Mouse (Mus musculus): ENCODE measurements at regions not wholly inside any gene's neighbourhood (a gene's known extent, or its start where the extent isn't known, plus 50 kb on each side); places are given as distances from the start of the nearest gene placed in this dataset.

DNA sequence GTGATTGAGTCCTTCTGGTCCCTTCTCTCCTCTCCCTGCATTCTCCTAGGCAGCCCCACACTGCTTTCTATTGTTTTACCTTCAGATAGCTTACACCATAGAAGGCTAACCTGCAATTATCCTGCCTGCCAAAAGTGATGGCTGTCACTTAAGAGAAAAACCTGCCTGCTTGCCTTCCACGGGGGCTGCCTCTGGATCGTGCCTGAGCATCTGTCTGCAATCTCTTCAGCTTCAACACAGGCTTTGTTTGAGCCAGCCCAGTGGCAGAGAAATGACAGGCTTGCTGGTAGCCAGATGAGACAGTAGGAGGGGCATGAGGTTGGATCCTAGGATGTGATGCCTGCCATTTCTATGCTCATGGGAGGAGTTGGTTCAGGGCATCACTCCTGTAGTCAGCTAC, 345.2 kb upstream of the Tshz3 start:
- DNase-seq = no peak

DNA sequence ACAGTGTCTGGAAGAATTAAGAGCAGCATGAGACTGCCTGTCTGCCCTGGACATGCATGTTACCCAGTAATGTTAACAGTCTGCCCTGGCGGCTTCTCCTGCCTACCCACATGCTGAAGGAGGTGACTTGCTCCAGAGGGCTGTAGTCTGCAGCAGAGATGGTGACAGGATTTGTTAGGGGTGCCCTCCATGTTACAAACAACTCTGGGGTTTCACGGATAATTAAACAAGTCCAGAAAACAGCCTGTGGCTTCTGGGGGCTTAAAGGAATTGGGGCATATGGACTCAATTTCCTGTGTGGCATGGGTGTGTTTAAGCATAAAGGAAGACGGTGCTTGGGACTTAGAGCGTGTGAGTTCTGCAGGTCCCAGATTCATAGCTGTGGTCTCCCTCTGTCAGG, 347.3 kb upstream of the Tshz3 start:
- DNase-seq = no peak

DNA sequence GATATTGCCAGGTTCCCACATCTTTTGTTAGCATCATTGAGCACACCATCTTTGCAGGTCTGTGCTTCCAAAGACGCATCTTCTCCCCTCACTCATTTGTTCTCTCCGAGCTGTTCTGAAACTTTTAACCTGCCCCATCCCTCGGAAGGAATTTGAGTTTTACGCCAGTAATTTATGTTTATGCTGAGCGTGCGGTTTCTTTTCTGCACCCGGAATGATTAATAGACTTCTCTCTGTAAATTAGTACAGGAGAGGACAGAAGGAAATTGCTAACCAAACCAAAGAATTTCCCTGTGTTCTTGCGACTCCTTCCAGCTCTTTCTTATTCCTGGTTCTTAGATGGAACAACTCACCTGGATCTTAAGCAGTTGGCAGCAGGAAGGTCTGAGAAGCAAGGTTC, 349.7 kb upstream of the Tshz3 start:
- no peak for DNase-seq

DNA sequence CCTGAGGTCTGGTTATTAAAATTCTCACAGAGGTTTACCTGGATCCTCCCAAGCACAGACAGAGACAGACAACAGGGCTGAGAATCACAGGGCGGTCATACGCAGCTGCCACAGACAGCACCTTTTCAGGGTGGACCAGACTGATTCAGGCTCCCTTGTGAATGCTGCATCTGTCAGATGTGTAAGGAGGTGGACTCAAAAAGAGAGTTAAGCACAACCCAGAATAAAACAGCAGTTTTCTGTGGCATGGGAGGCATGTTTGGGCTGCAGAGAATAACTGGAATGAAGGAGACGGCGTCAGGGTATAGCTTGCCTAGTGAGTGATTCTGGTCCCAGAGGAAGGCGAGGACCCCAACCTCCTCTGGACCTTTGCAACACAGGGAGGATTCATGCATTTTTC, 363.1 kb upstream of the Tshz3 start:
- DNase-seq = no peak

DNA sequence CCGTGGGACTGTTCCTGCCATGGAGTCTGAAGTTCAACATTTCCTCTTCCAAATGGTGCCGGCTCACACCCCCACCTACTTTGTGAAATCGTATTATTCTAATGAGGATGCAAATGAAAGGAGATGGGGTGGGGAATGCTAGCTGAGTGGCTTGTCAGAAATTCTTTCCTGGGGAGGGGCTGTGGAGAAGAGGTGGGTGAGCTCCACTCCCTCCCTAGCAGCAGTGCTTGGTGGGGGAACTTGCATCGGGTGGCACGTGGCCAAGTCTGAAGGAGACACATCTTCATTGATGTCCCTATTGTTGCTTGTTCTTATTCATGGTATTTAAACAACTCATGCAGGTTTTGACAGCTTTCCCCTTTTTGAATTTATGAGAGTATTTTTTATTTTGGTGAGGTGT, 363.8 kb upstream of the Tshz3 start:
- DNase-seq = no peak

DNA sequence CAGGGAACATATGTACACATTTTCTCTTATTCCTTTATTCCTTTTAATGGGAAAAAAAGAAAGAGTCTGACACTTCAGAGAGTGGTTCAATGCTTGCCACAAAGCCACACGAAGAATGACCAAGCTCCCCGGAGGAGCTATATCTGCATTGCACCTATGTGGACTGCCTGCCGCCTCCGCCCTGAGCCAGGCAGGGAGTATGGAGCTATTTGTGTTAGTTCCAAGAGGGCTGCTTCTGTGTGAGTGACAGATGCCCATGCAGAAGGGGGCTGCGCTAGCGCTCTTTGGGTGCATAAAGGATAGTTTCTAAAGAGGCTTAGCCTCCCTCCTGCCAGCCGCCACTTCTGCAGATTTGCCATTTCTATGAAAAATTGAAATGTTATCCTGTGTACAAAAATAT, 365.3 kb upstream of the Tshz3 start:
- DNase-seq = no peak

DNA sequence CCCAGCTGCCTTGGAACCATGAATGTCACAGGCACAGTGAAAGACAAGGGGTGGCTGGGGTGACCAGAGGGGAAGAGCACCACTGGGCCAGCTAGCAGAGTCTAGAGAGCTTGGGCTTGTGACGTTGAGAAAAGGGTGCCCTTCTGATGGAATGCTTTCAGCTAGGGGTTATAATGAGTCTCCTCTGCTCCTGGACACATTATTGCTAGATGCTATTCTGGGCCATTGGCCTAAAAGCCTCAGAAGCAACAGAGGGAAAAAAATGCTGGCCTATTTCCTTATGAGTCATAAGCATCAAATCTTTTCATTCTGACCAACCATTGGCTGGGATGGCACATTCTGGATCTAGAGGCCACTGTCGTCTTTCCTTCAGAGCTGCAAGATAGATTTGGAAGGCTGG, 369.8 kb upstream of the Tshz3 start:
- DNase-seq = no peak

DNA sequence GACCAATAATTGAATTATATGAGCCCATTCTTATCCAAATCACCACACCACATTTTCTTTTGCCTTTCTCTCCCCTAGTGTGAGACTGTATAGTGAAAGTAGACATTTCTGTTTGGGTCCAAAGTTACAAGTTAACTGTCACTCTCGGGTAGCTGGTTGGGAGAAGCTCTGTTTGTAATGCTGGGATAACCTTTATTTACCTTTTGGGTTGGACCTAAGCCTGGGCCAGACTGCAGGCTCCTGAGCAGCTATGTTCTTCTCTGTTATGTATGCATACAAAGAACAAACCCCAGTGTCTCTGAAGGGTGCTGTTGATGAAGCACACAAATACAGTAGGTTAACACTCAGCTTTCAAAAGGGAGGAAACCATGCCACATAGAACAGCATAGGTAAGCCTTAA, 373.9 kb upstream of the Tshz3 start:
- DNase-seq = no peak

DNA sequence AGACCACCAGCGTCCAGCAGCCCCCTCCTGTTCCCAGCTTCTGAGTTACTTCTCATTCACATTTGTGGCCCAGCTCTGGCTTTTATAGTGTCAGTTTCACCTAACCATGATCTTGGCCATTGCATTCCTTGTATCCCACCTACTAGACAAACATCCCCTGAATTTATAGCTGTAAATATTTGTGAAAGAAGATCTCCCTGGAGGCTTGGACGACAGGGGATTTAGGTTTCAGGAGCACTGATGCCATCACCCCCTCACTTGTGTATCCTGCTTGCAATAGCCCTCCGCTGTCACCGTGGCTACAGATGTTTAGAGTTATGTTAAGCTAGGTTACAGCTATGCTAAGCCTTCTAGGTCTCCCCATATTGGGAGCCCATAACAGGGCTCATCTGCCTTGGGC, 375.7 kb upstream of the Tshz3 start:
- no peak for DNase-seq

DNA sequence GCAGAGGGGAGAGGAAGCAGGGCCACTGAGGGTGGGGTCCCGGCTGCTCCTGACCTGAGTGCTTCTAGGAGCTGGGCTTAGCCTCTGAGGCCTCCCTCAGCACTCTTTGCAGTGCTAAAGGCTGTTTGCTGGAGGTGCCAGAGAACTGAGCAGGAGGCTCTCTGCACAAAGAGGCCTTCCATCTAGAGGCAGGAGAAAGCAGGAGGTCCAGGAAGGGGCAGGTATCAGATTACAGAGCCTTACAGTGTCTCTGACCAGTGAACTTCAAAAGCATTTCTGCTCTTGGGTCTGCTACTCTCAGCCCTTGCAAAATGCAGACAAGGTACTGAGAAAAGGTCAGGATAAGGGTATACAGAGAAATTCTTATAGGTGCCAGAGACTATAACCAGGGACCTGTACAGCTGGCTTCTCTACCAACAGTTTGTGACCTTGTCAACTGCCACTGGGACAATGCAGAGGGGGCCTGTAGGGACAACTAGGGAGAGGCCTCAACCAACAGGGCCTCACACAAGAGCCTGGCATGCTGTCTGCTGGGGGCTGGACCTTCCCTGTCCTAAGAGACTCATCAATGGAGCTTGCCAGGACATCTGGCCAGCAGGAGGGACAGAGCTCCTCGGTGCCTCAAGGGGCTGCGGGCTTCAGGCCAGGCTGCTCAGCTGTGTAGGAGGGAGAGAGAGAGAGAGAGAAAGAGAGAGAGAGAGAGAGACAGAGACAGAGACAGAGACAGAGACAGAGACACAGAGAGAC, 380.3 kb upstream of the Tshz3 start:
- DNase-seq = no peak

DNA sequence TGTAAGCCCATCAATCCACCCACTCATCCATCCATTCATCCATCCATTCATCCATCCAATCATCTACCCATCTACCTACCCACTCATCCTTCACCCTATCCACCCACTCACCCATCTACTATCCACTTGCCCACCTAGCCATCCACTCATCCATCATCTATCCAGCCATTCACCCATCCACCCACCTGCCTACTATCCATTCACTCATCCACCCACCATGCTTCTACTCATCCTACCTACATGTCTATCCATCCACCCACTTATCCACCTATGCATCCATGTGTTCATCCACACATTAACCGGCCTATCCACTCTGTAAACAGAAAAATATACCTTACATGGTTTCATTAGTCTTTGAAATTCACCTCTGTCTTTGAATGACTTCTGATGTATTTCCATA, 384.2 kb upstream of the Tshz3 start:
- no peak for DNase-seq

DNA sequence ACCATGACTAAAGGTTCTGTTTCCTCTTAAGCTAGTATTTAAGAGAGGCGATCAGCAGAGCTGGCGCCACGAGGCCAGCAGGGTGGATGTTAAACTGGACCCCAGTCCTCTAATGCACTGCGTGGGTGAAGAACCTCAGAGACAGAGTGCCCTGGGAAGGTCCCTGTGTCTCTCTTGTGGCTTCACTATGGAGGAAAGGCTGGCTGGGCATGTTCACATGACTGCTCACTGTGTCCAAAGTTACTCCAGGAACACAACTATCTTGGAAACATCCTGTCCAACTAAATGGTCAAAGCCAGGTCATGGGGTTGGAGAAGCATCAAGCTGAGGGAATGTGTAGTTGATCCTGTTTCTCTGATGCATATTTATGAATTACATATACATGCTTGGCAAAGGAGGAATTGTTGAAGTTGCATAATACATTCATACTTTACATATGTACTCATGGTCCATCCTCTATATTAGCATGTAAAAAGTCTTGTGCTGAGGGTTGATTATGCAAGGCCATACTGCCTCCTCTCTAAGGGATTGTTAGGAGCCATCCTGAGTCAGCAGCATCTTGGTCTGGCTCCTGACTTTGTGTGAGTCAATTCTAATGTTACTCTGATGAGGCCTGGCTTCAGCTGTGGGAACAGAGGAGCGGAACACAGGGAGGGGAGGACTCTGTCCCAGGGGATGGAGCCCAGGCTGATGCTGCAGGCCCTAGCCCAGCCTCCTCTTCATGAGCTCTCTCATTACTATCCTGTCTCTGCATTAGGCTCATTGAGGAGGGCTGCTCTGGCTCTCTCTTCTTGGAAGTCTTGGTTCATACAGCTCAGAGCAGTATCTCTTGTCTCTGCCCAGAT, 387.9 kb upstream of the Tshz3 start:
- no peak for DNase-seq

DNA sequence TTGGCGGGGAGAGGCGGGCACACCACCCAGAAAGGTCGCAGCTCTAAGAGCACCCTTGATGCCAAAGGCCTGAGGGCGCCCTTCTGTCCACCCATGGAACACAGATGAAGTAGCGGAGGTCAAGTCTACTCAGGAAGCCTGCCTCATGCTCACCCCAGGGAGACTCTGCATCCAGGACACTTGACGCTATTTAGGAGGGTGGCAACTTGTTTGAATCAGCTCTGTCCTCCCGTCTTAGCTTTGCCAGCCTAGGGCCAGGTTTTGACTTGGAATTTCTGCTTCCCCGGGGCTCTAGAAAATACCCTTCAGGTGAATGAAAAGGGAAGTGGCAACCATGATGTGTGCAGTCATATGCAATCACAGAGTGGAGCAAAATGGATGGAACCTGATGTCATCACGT, 389.2 kb upstream of the Tshz3 start:
- DNase-seq = no peak

DNA sequence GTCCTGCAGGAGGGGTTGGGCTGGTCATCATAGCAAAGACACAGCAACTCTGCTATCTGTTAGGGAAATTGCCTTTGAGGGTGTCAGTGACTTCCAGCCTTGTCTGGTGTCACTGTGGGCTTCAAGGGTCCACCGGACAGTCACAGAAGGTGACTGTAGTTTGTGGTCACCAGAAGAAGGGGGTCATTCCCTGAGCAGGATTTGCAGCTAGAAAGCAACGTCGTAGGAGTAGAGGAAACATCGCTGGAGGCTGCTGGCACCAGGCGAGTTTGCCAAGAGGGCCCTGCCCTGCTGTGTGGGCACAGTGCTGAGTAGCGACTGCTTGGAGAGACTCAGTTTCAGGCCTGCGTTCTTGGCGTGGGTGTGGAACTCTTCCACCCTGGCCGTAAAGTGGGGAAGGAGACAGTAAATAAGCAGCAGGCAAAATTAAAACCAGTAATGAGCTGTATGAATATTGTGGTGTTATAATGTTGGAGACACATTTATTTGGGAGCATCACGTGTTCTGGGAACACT, 389.8 kb upstream of the Tshz3 start:
- no peak for DNase-seq

DNA sequence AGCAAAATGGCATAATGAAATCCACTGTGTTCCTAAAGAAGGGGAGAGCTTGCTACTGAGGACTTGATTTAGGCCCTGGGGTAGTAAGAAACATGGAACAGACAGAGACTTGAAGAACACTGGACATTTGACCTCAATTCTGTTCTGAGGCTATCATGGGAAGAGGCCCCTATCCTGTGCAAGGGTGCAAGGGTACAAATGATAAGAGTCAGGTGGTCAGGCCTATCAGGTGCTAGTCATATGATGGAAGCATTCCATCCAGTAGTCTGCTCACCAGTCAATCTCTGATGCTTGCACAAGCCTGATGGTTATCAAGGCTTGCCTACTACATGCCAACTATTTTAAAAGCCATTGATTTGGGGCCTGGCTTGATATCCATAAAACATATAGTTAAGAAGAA, 420.6 kb upstream of the Tshz3 start:
- no peak for DNase-seq

DNA sequence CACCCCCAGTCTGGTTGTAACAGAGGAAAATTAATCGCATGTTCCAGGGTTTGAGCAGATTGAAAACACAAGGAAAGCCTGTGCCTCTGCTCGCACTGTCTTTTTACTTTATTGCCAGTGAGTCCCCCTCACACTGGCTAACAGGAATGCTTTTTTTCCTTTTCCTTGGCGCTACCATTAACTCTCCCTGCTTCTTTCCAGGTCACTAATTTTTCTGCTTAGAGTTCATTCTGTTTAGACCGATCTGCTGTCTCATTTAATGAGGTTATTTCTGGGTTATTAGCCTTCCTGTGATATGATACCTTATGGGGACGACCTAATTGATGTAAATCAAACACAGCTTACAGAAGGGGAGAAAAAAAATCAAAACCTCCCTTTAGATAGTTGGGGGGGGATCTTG, 429.0 kb upstream of the Tshz3 start:
- no peak for DNase-seq

DNA sequence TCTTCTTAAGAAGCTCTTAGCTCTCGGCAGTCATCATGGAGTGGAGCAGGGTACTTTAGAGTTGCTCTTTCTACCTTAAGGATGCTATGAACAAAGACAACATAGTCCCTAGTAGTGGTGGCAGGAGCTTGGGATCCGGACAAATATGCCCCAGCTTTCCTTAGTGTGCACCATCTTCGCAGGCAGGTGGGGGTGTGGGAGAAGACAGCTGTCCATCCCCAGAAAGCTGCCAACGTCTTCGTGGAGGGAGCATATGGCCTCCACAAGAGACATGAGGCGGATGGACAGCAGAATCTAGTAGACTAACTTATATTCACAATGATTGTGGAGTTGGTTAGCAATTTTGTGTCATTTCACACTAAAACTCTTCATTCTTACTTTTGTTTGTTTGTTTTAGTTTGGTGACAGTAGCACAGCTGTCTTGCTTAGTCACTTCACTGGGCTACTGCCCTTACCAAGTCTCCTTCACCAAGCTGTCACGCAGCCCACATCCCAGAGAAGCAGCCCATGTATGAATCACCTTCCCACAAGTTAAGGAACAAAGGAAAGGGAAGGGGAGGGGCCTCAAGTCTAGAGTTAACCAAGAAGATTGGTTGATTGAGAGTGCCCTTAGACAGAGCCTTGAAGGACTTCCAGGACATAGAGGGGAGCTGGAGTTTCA, 432.6 kb upstream of the Tshz3 start:
- no peak for DNase-seq

DNA sequence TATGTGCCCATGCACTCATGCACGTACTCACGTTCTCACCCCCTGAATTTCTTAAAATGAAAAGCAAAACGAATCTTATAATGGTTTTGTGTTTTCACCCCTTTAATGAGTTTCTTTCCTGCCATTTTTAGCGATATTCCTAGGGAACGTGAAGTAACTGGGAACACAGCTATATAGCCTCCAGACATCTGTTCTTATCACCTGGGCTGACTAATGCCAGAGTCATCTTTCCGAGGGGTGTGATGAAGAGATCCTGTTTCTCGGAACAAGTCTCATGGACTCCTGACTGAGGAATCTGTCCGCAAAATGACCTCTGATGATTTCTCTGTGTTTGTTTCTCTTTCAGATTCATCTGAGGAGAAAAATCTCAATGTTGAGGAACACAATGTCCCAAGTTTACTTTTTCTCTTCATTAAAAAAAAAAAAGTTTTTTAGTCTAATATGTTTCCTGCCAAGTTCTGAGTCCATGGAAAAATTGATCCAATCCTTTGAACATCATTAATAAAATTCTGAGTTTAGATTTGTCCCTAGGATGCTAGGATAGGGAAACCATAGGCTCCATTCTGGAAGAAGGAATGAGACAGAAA, 435.7 kb upstream of the Tshz3 start:
- no peak for DNase-seq

DNA sequence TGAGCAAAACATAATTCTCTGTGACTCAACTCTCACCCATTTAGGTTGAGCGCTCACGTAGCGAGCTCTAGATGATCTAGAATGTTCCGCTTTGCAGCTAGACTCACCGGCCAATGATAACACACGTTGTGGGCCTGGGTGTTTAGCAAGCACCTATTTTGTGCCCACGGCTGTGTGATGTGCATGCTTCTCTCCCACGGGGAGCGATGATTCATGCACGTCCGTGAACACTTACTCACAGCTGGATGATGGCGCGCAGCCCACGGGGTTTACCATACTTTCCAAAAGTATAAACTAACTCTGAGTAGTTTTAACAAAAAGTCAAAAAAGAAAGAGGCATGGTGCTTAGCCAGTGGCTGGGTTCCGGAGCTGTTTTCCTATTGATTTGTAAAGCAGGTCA, 440.8 kb upstream of the Tshz3 start:
- no peak for DNase-seq

DNA sequence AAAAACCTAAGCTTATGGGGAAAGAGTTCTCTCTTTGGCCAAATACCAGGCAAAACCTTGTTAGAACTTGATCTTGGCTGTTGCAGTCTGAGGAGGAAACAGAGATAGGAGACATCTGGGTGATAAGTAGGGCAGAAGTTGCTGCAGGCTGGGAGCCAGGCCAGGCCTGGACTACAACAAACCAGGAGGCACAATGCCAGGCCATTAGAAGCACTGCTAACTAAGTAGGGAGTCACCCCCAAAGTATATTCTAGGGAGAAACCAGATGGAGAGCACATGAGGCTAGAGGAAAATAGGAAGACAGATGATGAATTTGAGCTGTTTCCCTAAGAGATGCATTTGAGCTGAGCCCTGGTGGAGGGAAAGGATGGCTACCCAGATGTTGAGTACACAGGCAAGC, 444.6 kb upstream of the Zfp507 start:
- DNase-seq = no peak

DNA sequence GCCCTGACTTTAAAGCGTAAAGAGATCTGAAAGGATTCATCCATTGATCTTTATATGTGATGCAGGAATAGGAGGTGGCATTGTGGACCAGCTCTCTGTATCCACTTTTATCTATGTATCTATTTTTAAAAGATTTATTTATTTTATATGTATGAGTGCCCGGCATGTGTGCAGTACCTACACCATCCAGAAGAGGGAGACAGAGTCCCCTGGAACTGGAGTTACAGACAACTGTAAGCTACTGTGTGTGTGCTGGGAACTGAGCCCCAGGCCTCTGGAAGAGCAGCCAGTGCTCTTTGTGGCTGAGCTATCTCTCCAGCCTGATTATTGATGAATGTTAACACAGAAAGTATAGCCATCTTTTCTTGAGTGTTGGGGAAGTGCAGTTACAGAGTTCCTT, 433.9 kb upstream of the Zfp507 start:
- DNase-seq = no peak

DNA sequence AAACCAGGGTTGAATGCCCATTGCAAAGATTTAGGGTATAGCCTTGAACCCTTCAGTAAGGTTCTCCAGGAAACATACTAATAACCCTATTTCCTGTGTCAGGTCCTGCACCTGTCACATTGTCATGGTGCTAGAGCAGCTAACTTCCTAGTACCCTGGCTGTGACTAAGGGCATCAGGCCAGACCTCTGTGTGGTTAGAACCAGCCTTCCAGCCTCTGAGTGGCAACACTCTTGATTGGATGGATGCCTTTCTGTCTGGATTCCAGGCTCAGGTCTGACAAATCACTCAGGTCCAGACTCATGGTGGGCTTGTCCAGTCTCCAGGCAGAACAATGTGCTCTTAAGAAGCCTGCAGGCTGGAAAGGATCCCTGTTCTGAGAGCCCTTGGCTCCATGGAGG, 426.2 kb upstream of the Zfp507 start:
- DNase-seq = no peak

DNA sequence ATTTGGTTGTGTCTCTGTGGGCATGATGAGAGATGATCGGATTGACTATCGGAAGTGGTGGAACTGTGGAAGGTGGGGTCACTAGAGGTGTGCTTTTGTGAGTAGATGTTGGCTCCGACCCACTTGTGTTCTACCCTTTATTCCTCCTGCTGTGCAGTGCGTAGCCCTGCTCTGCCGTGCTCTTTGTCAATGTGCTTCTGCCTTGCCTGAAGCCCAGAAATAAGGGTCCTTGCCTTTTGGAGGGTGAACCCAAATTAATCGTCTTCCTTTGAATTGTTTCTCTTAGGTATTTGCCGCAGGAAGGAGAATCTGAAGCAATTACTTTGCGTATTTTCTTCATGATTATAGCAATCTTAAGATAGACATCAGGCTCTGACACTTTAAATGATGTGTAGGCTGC, 421.6 kb upstream of the Zfp507 start:
- no peak for DNase-seq

DNA sequence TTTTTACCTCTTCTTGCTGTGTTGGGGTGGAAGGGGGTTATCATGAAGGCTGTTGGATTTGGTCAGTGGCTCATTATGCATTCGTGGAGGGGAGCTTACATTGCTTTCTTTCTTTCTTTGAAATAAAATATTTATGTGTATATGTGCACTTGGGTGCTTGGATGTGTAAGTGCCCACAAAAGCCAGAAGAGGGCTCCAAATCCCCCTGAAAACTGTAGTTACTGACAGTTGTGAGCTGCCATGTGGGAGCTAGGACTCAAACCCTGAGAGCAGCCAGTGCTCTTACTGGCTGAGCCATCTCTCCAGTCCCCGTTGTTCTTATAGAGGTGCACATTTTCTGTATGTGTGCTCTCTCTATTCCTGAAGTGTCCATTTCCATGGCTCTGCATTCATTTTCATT, 415.6 kb upstream of the Zfp507 start:
- DNase-seq = no peak

Measured in liver (tissue).